Mouse (Mus musculus) monocyte, adult 2 months (primary cell): ENCODE measurements around the gene Ccnb3.
"Not testable (repeated sequence)": the region's sequence is repeated elsewhere in the genome, so short reads cannot be mapped to it uniquely, and the experiment has no call there.

ENCODE experiments used
- DNase-seq, 2 experiments: peaks; one replicate each; pipeline ENCODE4 v3.0.0; 2022; ENCODE audit warnings: low spot score in 2 of 2, low read depth in 1 of 2

Ccnb3 gene

GRCm38 (mm10) chrX:7041519-7041918, at the start of gene Ccnb3:
TSS of gene Ccnb3 (minus strand) at chrX:7041619.
- DNase-seq, result no peak

GRCm38 (mm10) chrX:7090323-7090722, 48.9 kb upstream of the Ccnb3 start:
- no peak for DNase-seq

GRCm38 (mm10) chrX:7085878-7086277, 44.5 kb upstream of the Ccnb3 start:
- DNase-seq, result no peak

- no peak for DNase-seq
These were observed 38.5 kb upstream of the Ccnb3 start for GRCm38 (mm10) chrX:7079820-7080429.

GRCm38 (mm10) chrX:7068002-7068401, 26.6 kb upstream of the Ccnb3 start:
- DNase-seq, result no peak

- DNase-seq, result no peak
These were observed 25.8 kb upstream of the Ccnb3 start, which contains the start of gene Akap4 for GRCm38 (mm10) chrX:7067219-7067618. TSS of gene Akap4 (plus strand) at chrX:7067519.

- no peak for DNase-seq
These were observed 22.7 kb upstream of the Ccnb3 start for GRCm38 (mm10) chrX:7064109-7064508.

- DNase-seq, result no peak
These were observed 16.2 kb upstream of the Ccnb3 start for GRCm38 (mm10) chrX:7057634-7058033.

GRCm38 (mm10) chrX:7057056-7057455, 15.6 kb upstream of the Ccnb3 start:
- no peak for DNase-seq

- DNase-seq, result not testable (repeated sequence)
These were observed 57.5 kb downstream of the Ccnb3 start for GRCm38 (mm10) chrX:6983916-6984315.

- DNase-seq, result no peak
These were observed 69.5 kb downstream of the Ccnb3 start for GRCm38 (mm10) chrX:6971956-6972355.

- no peak for DNase-seq
These were observed 72.8 kb downstream of the Ccnb3 start for GRCm38 (mm10) chrX:6968598-6968997.
